Mouse (Mus musculus) brain, embryonic 14.5 days (tissue): ENCODE data around the gene Aff3.

Experiments
- CTCF ChIP-seq: fragments of 200-500 bp; IDR thresholded peaks from 2 replicates; pipeline ENCODE4 v1.5.1; 2012; ENCODE audit warnings: inconsistent platforms, mild to moderate bottlenecking, moderate library complexity, borderline replicate concordance; ENCODE audit not compliant: insufficient read depth, insufficient read length; ENCODE audit errors: extremely low read depth
- POLR2A ChIP-seq: fragments of 200-500 bp; IDR thresholded peaks from 2 replicates; pipeline ENCODE4 v1.6.1; 2012; ENCODE audit warnings: mild to moderate bottlenecking, inconsistent platforms, borderline replicate concordance; ENCODE audit not compliant: poor library complexity, insufficient read depth, insufficient read length, severe bottlenecking; ENCODE audit errors: extremely low read depth

DNA sequence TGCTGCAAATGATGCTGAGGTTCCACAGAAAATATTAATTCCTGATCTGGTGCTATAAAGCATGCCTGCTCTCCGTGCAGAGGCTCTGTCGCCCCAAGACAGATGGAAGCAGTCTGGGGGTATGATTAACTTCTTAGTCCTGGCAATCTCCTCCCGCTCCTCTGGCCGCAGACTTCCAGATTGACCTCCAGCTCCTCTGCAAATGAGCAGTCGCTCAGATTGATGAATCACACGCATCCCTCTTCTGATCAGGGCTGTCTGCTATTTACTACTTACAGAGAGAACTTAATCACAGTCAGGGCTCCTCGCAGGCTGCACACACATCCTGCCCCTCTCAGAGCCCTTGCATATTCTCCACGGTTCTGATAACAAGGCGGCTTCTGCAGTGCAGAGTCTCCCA lies 416.7 kb downstream of the Aff3 start:
- TF ChIP-seq CTCF (no peak), POLR2A (no peak)
